Comparison of ENCODE assay signal across 34 mouse cellular contexts in genomic region chr1:185940511-185940910, GRCm38 (mm10).
"Had no signal": no experiment of that assay in that cellular context is flagged by ENCODE, and none has a peak within 500 bp of the region (broad histone marks: within the 10 kb centered on the region; RNA-seq: fewer than 3 reads in every experiment).

No protein-coding gene starts in this region.

- H3K4me1 ChIP-seq: heart, embryonic 13.5 days; heart, embryonic 15.5 days; hindbrain, embryonic 10.5 days; hindbrain, embryonic 12.5 days; hindbrain, embryonic 13.5 days; hindbrain, embryonic 15.5 days; intestine, embryonic 15.5 days; kidney, embryonic 15.5 days had no signal

- H3K4me2 ChIP-seq: heart, embryonic 12.5 days; heart, embryonic 13.5 days; heart, embryonic 15.5 days; hindbrain, embryonic 12.5 days; hindbrain, embryonic 13.5 days; hindbrain, embryonic 14.5 days; hindbrain, embryonic 15.5 days; intestine, embryonic 15.5 days; kidney, embryonic 15.5 days had no signal

- H3K9me3 ChIP-seq: heart, embryonic 12.5 days; heart, embryonic 13.5 days; heart, embryonic 15.5 days; hindbrain, embryonic 10.5 days; hindbrain, embryonic 12.5 days; hindbrain, embryonic 13.5 days; hindbrain, embryonic 15.5 days; intestine, embryonic 15.5 days; kidney, embryonic 15.5 days had no signal

- H3K36me3 ChIP-seq: heart, embryonic 12.5 days; heart, embryonic 13.5 days; heart, embryonic 15.5 days; hindbrain, embryonic 10.5 days; hindbrain, embryonic 12.5 days; hindbrain, embryonic 13.5 days; hindbrain, embryonic 15.5 days; intestine, embryonic 15.5 days; kidney, embryonic 15.5 days had no signal

- H3K9ac ChIP-seq: heart, embryonic 12.5 days; heart, embryonic 13.5 days; heart, embryonic 15.5 days; hindbrain, embryonic 12.5 days; hindbrain, embryonic 13.5 days; hindbrain, embryonic 14.5 days; hindbrain, embryonic 15.5 days; intestine, embryonic 15.5 days; kidney, embryonic 15.5 days had no signal

- ATAC-seq: hindbrain, embryonic 16.5 days; hindbrain, postnatal 0 days; inflammation-experienced regulatory T-cells, adult 6 months; intestine, embryonic 15.5 days; intestine, embryonic 16.5 days; intestine, postnatal 0 days had no signal

- DNase-seq: heart, postnatal 10 days; heart, postnatal 14 days; heart, postnatal 36 days; heart, postnatal 4 days; kidney, adult 11 months; kidney, adult 18-20 months; kidney, adult 2 months; kidney, adult 8-10 months; kidney, adult 9 months; kidney, postnatal 10 days; kidney, postnatal 14 days; kidney, postnatal 25 days; kidney, postnatal 36 days; kidney, postnatal 4 days; layer of hippocampus, adult 9-11 months; layer of hippocampus, postnatal 36 days had no signal

- H3K27me3 ChIP-seq: heart, embryonic 12.5 days; heart, embryonic 13.5 days; heart, embryonic 15.5 days; hindbrain, embryonic 12.5 days; hindbrain, embryonic 13.5 days; hindbrain, embryonic 15.5 days; intestine, embryonic 15.5 days; kidney, embryonic 15.5 days had no signal

- H3K27ac ChIP-seq: heart, embryonic 13.5 days; heart, embryonic 15.5 days; hindbrain, embryonic 10.5 days; hindbrain, embryonic 12.5 days; hindbrain, embryonic 13.5 days; hindbrain, embryonic 14.5 days; hindbrain, embryonic 15.5 days; hindbrain, postnatal 0 days; intestine, embryonic 15.5 days; kidney, embryonic 15.5 days; kidney, postnatal 0 days; layer of hippocampus, adult 2 months; left cerebral cortex, adult 2 months had no signal

- H3K4me3 ChIP-seq: heart, embryonic 12.5 days; heart, embryonic 13.5 days; heart, embryonic 15.5 days; hindbrain, embryonic 10.5 days; hindbrain, embryonic 12.5 days; hindbrain, embryonic 13.5 days; hindbrain, embryonic 15.5 days; intestine, embryonic 15.5 days; kidney, embryonic 15.5 days; layer of hippocampus, adult 2 months; left cerebral cortex, adult 2 months had no signal
